Mouse (Mus musculus) heart, embryonic 13.5 days (tissue): ENCODE data around the gene Flywch2. TPM values are rescaled to one million over a fixed set of nuclear protein-coding genes. Genes with fewer than 3 reads are reported as not detected.
A peak's percentile ranks its signal among the peaks of the same experiment; 100 is the strongest.

Source experiments
- ATAC-seq: fragments of 200-750 bp; cut with Nextera tagmentation; 2 replicates; pipeline ENCODE4 v1.8.0; 2017; ENCODE audit warnings: moderate TSS enrichment; ENCODE audit not compliant: insufficient number of reproducible peaks, low FRiP score, low TSS enrichment; ENCODE audit errors: extremely low read depth
- H3K27ac ChIP-seq: fragments of 300-500 bp; sonication (generic); replicated peaks from 2 replicates; pipeline ENCODE4 v1.5.1; 2015; ENCODE audit warnings: moderate library complexity, mild to moderate bottlenecking, inconsistent platforms
- H3K27me3 ChIP-seq: fragments of 300-500 bp; sonication (generic); replicated peaks from 2 replicates; pipeline ENCODE4 v1.6.1; 2015; ENCODE audit warnings: mild to moderate bottlenecking, inconsistent platforms
- H3K36me3 ChIP-seq: fragments of 300-500 bp; sonication (generic); 2 replicates; pipeline ENCODE4 v1.6.1; 2015; ENCODE audit warnings: mild to moderate bottlenecking, inconsistent platforms
- H3K4me1 ChIP-seq: fragments of 300-500 bp; sonication (generic); 2 replicates; pipeline ENCODE4 v1.6.1; 2015; ENCODE audit warnings: inconsistent platforms
- H3K4me2 ChIP-seq: fragments of 300-500 bp; sonication (generic); 2 replicates; pipeline ENCODE4 v1.6.1; 2015; ENCODE audit warnings: inconsistent platforms, mild to moderate bottlenecking, moderate library complexity
- H3K4me3 ChIP-seq: fragments of 300-500 bp; sonication (generic); 2 replicates; pipeline ENCODE4 v1.5.1; 2015; ENCODE audit warnings: moderate library complexity, mild to moderate bottlenecking, inconsistent platforms
- H3K9ac ChIP-seq: fragments of 300-500 bp; sonication (generic); 2 replicates; pipeline ENCODE4 v1.6.1; 2015; ENCODE audit warnings: inconsistent platforms, mild to moderate bottlenecking, moderate library complexity
- H3K9me3 ChIP-seq: fragments of 300-500 bp; sonication (generic); 2 replicates; pipeline ENCODE4 v1.6.1; 2016; ENCODE audit warnings: inconsistent platforms
- WGBS: fragments of 180-500 bp; shearing (Covaris S2); methylation state at CpG from one replicate; pipeline ENCODE4 v1.1.7; 2015; ENCODE audit warnings: mixed read lengths; 5-methylcytosine and 5-hydroxymethylcytosine counted together
- microRNA-seq: library from miRNA; unstranded; fragments of <30 nt; microRNA quantifications from one replicate; pipeline ENCODE4, GENCODE M21; 2016
- polyA plus RNA-seq: library from polyadenylated mRNA; unstranded; fragments of >200 nt; fragmentation: Nextera tagmentation; extraction: Ambion mirVana; gene quantifications from 2 replicates; pipeline ENCODE4 v1.2.1, GENCODE M21; 2015

The Flywch2 gene
- polyA plus RNA-seq, 1 experiment from 2014 or later: 5.8 TPM

- peak overlapping the region; percentile 72 for H3K4me3 ChIP-seq
- H3K36me3 ChIP-seq: peaks cover 21% of the 10 kb centered on the region
- H3K9ac ChIP-seq: peak overlapping the region; percentile 79
- 0 out of 2 replicates have a peak overlapping the region, but pooled peaks have one; percentile 56 for H3K27ac ChIP-seq
- no peaks in the 10 kb centered on the region for H3K9me3 ChIP-seq
- H3K4me1 ChIP-seq: peaks cover 40% of the 10 kb centered on the region
- peaks cover 77% of the 10 kb centered on the region for H3K27me3 ChIP-seq
- peak; percentile 58; the same call in 1 of the 2 replicates for ATAC-seq
- WGBS: under 1% methylated on average over 46 of the region's 46 CpGs
- H3K4me2 ChIP-seq: peak overlapping the region; percentile 96
Measured at GRCm38 (mm10) chr17:23740136-23740584, 45.7 kb downstream of the Flywch2 start.

GRCm38 (mm10) chr17:23739202-23740135 lies 46.4 kb downstream of the Flywch2 start:
- WGBS: under 1% methylated on average over 48 of the region's 48 CpGs
- Histone ChIP-seq H3K27ac (peak overlapping the region; percentile 56; the same call in 1 of the 2 replicates), H3K4me1 (peaks cover 33% of the 10 kb centered on the region), H3K36me3 (peaks cover 28% of the 10 kb centered on the region), H3K9me3 (no peaks in the 10 kb centered on the region), H3K27me3 (peaks cover 70% of the 10 kb centered on the region), H3K4me2 (peak overlapping the region; percentile 96), H3K9ac (peak overlapping the region; percentile 79), H3K4me3 (peak overlapping the region; percentile 72)
- no peak for ATAC-seq

- Histone ChIP-seq H3K4me3 (peak overlapping the region; percentile 72), H3K36me3 (peaks cover 33% of the 10 kb centered on the region), H3K4me2 (peak overlapping the region; percentile 96), H3K27me3 (peaks cover 64% of the 10 kb centered on the region), H3K4me1 (peaks cover 33% of the 10 kb centered on the region), H3K9me3 (no peaks in the 10 kb centered on the region), H3K27ac (no peak overlapping the region), H3K9ac (peak overlapping the region; percentile 79)
- no peak for ATAC-seq
- WGBS: 36% methylated on average over 2 of the region's 2 CpGs
Measured at GRCm38 (mm10) chr17:23738836-23739201, 47.1 kb downstream of the Flywch2 start.

DNA sequence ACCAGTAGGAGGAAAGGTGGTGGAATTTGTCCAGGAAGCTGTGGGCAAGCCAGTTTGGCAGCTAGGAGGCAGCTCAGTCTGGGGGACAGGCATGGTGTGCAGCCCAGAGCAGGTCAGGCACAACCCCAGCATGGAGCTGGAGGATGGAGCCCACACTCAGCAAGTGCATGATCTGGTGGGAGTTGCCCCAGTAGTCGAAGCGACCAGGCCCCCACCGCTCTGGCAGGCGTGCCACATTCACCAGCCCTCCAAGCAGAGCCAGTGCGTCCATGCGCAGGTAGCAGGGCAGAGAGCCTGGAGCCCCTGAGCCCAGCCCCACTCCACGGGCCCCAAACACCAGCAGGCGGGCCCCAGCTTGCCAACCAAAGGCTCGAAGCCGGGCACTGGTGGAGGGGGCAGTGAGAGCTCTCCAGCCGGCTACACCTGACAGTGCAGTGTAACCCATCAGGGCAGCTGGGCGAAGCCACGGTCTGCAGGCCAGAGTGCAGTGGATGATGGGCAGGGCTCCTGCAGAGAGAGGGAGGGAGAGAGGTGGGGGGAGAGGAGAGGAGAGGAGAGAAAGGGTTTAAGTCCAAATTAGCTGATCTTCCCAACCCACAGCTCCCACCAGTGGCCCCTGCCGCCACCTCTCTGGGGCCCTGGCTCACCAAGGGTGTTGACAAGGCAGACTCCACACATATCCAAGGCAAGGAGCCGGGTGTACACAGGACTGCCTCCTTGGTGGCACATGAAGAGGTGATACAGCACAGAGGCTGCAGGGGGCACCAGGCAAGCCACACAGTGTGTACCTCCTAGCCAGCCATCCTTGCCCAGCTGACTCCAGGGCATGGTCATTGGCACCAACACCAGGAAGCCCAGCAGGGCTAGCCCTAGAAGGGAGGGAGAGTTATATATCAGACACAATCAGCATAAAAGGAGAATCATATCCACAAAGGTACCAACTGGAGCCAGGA lies 48.1 kb downstream of the Flywch2 start:
- H3K9me3 ChIP-seq: no peaks in the 10 kb centered on the region
- peaks cover 53% of the 10 kb centered on the region for H3K27me3 ChIP-seq
- H3K4me3 ChIP-seq: no peak overlapping the region
- 65% methylated on average over 15 of the region's 15 CpGs for WGBS
- H3K36me3 ChIP-seq: peaks cover 40% of the 10 kb centered on the region
- no peak overlapping the region for H3K27ac ChIP-seq
- ATAC-seq: no peak
- no peak overlapping the region for H3K4me2 ChIP-seq
- no peak overlapping the region for H3K9ac ChIP-seq
- peaks cover 33% of the 10 kb centered on the region for H3K4me1 ChIP-seq

GRCm38 (mm10) chr17:23734341-23734740 lies 51.5 kb downstream of the Flywch2 start:
- Histone ChIP-seq H3K27ac (no peak overlapping the region), H3K4me3 (no peak overlapping the region), H3K9me3 (no peaks in the 10 kb centered on the region), H3K36me3 (peaks cover 40% of the 10 kb centered on the region), H3K4me2 (no peak overlapping the region), H3K9ac (no peak overlapping the region), H3K27me3 (peaks cover 29% of the 10 kb centered on the region), H3K4me1 (peaks cover 22% of the 10 kb centered on the region)
- ATAC-seq: no peak
- 68% methylated on average over 1 of the region's 1 CpGs for WGBS

- Histone ChIP-seq H3K4me1 (peaks cover 22% of the 10 kb centered on the region), H3K36me3 (peaks cover 20% of the 10 kb centered on the region), H3K4me2 (no peak overlapping the region), H3K4me3 (no peak overlapping the region), H3K27me3 (no peaks in the 10 kb centered on the region), H3K9me3 (no peaks in the 10 kb centered on the region), H3K27ac (no peak overlapping the region), H3K9ac (0 out of 2 replicates have a peak overlapping the region, but pooled peaks have one; percentile 14)
- 53% methylated on average over 1 of the region's 1 CpGs for WGBS
- no peak for ATAC-seq
Measured at GRCm38 (mm10) chr17:23730441-23730840, 55.4 kb downstream of the Flywch2 start.

Small RNA genes lying within 50 kb of the gene (microRNA-seq; reads per million reads assigned to microRNA genes)
- gene Mir5125: 0.82 reads per million

Other genes starting within 250 kb of the Flywch2 start
- gene Zfp213, start 221.8 kb downstream of the Flywch2 start, polyA plus RNA-seq: 12.7 and 13.3 TPM in 2 replicates
- gene Zfp13, start 186.6 kb downstream of the Flywch2 start, polyA plus RNA-seq: 9.2 and 9.3 TPM in 2 replicates
- gene Zscan10, start 185.2 kb downstream of the Flywch2 start, polyA plus RNA-seq: not detected in 2 replicates
- 0.32 and 0.62 TPM in 2 replicates for gene Mmp25, start 140.8 kb downstream of the Flywch2 start, polyA plus RNA-seq
- 0.17 and 0.41 TPM in 2 replicates for gene Bicdl2, start 125.6 kb downstream of the Flywch2 start, polyA plus RNA-seq
- gene Hcfc1r1, start 112.5 kb downstream of the Flywch2 start, polyA plus RNA-seq: 297 and 312 TPM in 2 replicates
- gene Thoc6, start 112.2 kb downstream of the Flywch2 start, polyA plus RNA-seq: 32.4 and 37.3 TPM in 2 replicates
- gene Tnfrsf12a, start 108.6 kb downstream of the Flywch2 start, polyA plus RNA-seq: 118 and 140 TPM in 2 replicates
- gene Cldn6, start 106.8 kb downstream of the Flywch2 start, polyA plus RNA-seq: 9.4 and 10.7 TPM in 2 replicates
- gene Cldn9, start 102.1 kb downstream of the Flywch2 start, polyA plus RNA-seq: 0.29 and 0.32 TPM in 2 replicates
- 0.11 TPM in 1 of 2 replicates, not detected in the other for gene 1520401A03Rik, start 63.3 kb downstream of the Flywch2 start, polyA plus RNA-seq
- 30.9 and 31.0 TPM in 2 replicates for gene Pkmyt1, start 59.7 kb downstream of the Flywch2 start, polyA plus RNA-seq
- gene Paqr4, start 45.2 kb downstream of the Flywch2 start, polyA plus RNA-seq: 12.3 and 12.6 TPM in 2 replicates
- gene Kremen2, start 40.2 kb downstream of the Flywch2 start, polyA plus RNA-seq: 0.09 and 0.32 TPM in 2 replicates
- gene Flywch1, start 14.5 kb downstream of the Flywch2 start, polyA plus RNA-seq: 52.1 and 54.1 TPM in 2 replicates
- 319 and 327 TPM in 2 replicates for gene Srrm2, start 4.5 kb upstream of the Flywch2 start, polyA plus RNA-seq
- gene Elob, start 43.1 kb upstream of the Flywch2 start, polyA plus RNA-seq: 875 and 1,018 TPM in 2 replicates
- not detected in 2 replicates for gene Prss33, start 50.0 kb upstream of the Flywch2 start, polyA plus RNA-seq
- 0.15 TPM in 1 of 2 replicates, not detected in the other for gene Prss32, start 57.8 kb upstream of the Flywch2 start, polyA plus RNA-seq
- 0.20 and 0.29 TPM in 2 replicates for gene Prss41, start 58.1 kb upstream of the Flywch2 start, polyA plus RNA-seq
- gene Prss21, start 82.0 kb upstream of the Flywch2 start, polyA plus RNA-seq: not detected in 2 replicates
- gene Dcpp1, start 94.8 kb upstream of the Flywch2 start, polyA plus RNA-seq: 0.32 TPM in 1 of 2 replicates, not detected in the other
- not detected in 2 replicates for gene Dcpp2, start 94.8 kb upstream of the Flywch2 start, polyA plus RNA-seq
- gene Dcpp3, start 131.4 kb upstream of the Flywch2 start, polyA plus RNA-seq: not detected in 2 replicates
- not detected in 2 replicates for gene Sbp, start 155.6 kb upstream of the Flywch2 start, polyA plus RNA-seq
- not detected in 2 replicates for gene Sbpl, start 169.2 kb upstream of the Flywch2 start, polyA plus RNA-seq
- 0.10 TPM in 1 of 2 replicates, not detected in the other for gene Prss30, start 194.5 kb upstream of the Flywch2 start, polyA plus RNA-seq
- 0.15 TPM in 1 of 2 replicates, not detected in the other for gene Prss22, start 212.0 kb upstream of the Flywch2 start, polyA plus RNA-seq